Mouse (Mus musculus) lung, embryonic 14.5 days (tissue): ENCODE measurements at regions not wholly inside any gene's neighbourhood (a gene's known extent, or its start where the extent isn't known, plus 50 kb on each side); places are given as distances from the start of the nearest gene placed in this dataset.

Source experiments
- ATAC-seq: fragments of 200-750 bp; cut with Nextera tagmentation; 2 replicates; pipeline ENCODE4 v1.8.0; 2017; ENCODE audit warnings: mild to moderate bottlenecking, moderate TSS enrichment, moderate library complexity; ENCODE audit not compliant: insufficient read depth
- DNase-seq: peaks from one replicate; pipeline ENCODE4 v3.0.0-alpha.2; 2015
- H3K27ac ChIP-seq: fragments of 300-500 bp; sonication (generic); 2 replicates; pipeline ENCODE4 v1.5.1; 2014; ENCODE audit warnings: low read depth, mild to moderate bottlenecking, moderate library complexity
- H3K27me3 ChIP-seq: fragments of 300-500 bp; sonication (generic); 2 replicates; pipeline ENCODE4 v1.6.1; 2014; ENCODE audit warnings: low read length, control low read depth; ENCODE audit not compliant: insufficient read depth
- H3K36me3 ChIP-seq: fragments of 300-500 bp; sonication (generic); 2 replicates; pipeline ENCODE4 v1.6.1; 2014; ENCODE audit warnings: control low read depth; ENCODE audit not compliant: insufficient read depth
- H3K4me1 ChIP-seq: fragments of 300-500 bp; sonication (generic); 2 replicates; pipeline ENCODE4 v1.6.1; 2014; ENCODE audit warnings: antibody characterized with exemption, control low read depth; ENCODE audit not compliant: insufficient read depth
- H3K4me2 ChIP-seq: fragments of 300-500 bp; sonication (generic); 2 replicates; pipeline ENCODE4 v1.6.1; 2014; ENCODE audit warnings: mild to moderate bottlenecking
- H3K4me3 ChIP-seq: fragments of 300-500 bp; sonication (generic); 2 replicates; pipeline ENCODE4 v1.5.1; 2014; ENCODE audit warnings: low read depth, low read length
- H3K9ac ChIP-seq: fragments of 300-500 bp; sonication (generic); 2 replicates; pipeline ENCODE4 v1.6.1; 2014
- H3K9me3 ChIP-seq: fragments of 300-500 bp; sonication (generic); 2 replicates; pipeline ENCODE4 v1.6.1; 2016; ENCODE audit warnings: low read depth, low read length, control low read depth
- CTCF ChIP-seq: IDR thresholded peaks from 2 replicates; pipeline ENCODE4 v1.5.1; 2016; ENCODE audit warnings: antibody characterized with exemption, low read depth
- WGBS: fragments of 180-500 bp; shearing (Covaris S2); extraction: QIAGEN DNeasy Blood & Tissue Kit; methylation state at CpG from one replicate; pipeline ENCODE4 v1.1.7; 2014; 5-methylcytosine and 5-hydroxymethylcytosine counted together

- Histone ChIP-seq H3K9ac (no peak overlapping the region), H3K9me3 (no peaks in the 10 kb centered on the region), H3K36me3 (no peaks in the 10 kb centered on the region), H3K27me3 (no peaks in the 10 kb centered on the region), H3K4me3 (no peak overlapping the region), H3K27ac (no peak overlapping the region), H3K4me1 (no peaks in the 10 kb centered on the region), H3K4me2 (no peak overlapping the region)
- ATAC-seq (no peak), DNase-seq (no peak)
- WGBS, result 82% methylated on average over 8 of the region's 8 CpGs
- no peak for TF ChIP-seq CTCF
Observed at GRCm38 (mm10) chr9:62613806-62614205, 63.8 kb upstream of the Itga11 start.

DNA sequence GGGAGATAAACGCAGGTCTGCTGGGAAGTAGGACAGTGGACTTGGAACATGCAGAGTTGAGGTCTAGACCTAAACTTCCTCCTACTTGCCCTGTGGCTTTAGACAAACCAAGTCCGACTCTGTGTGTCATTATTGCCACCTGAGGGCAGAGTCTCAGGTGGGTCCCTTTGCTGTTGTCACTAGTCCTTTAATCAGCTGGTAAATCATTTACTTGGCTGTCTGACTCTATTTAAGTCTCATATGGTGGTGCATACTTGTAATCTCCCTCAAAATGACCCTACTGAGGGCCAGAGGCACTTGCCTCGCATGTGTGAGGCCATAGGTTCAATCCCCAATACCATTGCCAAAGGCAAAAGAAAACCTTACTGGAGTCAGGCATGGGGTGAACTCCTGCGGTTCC lies 62.7 kb upstream of the Itga11 start:
- WGBS, result 76% methylated on average over 4 of the region's 4 CpGs
- DNase-seq, result no peak
- H3K9ac ChIP-seq, result no peak overlapping the region
- H3K4me1 ChIP-seq, result no peaks in the 10 kb centered on the region
- H3K36me3 ChIP-seq, result no peaks in the 10 kb centered on the region
- ATAC-seq, result no peak
- no peaks in the 10 kb centered on the region for H3K27me3 ChIP-seq
- no peaks in the 10 kb centered on the region for H3K9me3 ChIP-seq
- H3K4me2 ChIP-seq, result no peak overlapping the region
- no peak overlapping the region for H3K4me3 ChIP-seq
- H3K27ac ChIP-seq, result no peak overlapping the region
- TF ChIP-seq CTCF, result no peak

- Histone ChIP-seq H3K4me1 (no peaks in the 10 kb centered on the region), H3K27ac (no peak overlapping the region), H3K4me2 (no peak overlapping the region), H3K9ac (no peak overlapping the region), H3K36me3 (no peaks in the 10 kb centered on the region), H3K4me3 (no peak overlapping the region), H3K27me3 (no peaks in the 10 kb centered on the region), H3K9me3 (no peaks in the 10 kb centered on the region)
- no peak for ATAC-seq
- no peak for TF ChIP-seq CTCF
- no peak for DNase-seq
- WGBS, result 63% methylated on average over 1 of the region's 1 CpGs
Observed at GRCm38 (mm10) chr9:62615799-62616198, 61.8 kb upstream of the Itga11 start.

DNA sequence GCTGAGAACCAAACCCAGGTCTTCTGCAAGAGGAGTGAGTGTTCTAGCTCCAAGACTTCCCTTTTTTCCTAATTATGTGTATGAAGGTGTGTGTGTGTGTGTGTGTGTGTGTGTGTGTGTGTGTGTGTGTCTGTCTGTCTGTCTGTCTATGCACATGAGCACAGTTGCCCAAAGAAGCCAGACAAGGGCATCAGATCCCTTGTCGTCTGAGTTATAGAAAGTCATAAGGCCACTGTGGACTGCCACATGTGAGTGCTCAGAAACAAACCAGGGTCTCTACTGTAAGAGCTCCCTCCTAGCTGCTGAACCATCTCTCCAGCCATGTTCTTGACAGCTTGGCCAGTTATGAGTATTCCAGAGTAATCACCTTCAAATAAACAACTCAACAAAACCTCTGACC lies 58.6 kb upstream of the Itga11 start:
- no peak overlapping the region for H3K4me3 ChIP-seq
- TF ChIP-seq CTCF, result no peak
- no peak overlapping the region for H3K9ac ChIP-seq
- no peak overlapping the region for H3K4me2 ChIP-seq
- WGBS, result 90% methylated on average over 1 of the region's 1 CpGs
- no peaks in the 10 kb centered on the region for H3K9me3 ChIP-seq
- H3K36me3 ChIP-seq, result no peaks in the 10 kb centered on the region
- ATAC-seq (no peak), DNase-seq (no peak)
- no peaks in the 10 kb centered on the region for H3K4me1 ChIP-seq
- no peaks in the 10 kb centered on the region for H3K27me3 ChIP-seq
- no peak overlapping the region for H3K27ac ChIP-seq

DNA sequence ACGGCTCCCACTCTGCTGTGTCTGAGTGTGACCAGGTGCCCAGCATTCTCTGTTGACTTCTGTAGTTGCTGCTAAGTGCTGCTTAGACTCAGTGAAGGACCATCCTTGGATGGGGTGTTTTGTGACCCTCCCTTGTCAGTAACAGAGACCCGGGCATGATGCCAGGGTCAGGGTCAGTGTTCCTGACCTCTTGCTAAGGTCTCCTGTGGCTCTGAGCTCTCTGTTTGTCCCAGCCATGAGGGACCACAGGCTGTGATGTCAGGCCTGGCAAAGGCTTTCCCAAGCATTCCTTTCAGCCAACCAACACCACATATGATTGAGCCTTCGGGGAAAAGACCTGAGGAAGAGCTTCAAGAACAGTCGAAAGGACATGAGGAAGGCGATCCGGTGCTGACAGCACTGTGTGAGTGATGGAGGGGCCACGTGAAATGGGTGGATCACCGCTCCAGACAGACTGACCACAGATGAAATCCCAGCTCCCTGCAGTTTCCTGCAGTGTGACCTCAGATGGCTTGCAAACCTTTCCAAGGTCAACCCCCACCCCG lies 56.7 kb upstream of the Itga11 start:
- H3K4me1 ChIP-seq, result no peaks in the 10 kb centered on the region
- no peaks in the 10 kb centered on the region for H3K27me3 ChIP-seq
- no peak for DNase-seq
- ATAC-seq, result no peak
- H3K36me3 ChIP-seq, result no peaks in the 10 kb centered on the region
- 65% methylated on average over 9 of the region's 9 CpGs for whole genome bisulfite sequencing
- H3K4me2 ChIP-seq, result no peak overlapping the region
- no peak for TF ChIP-seq CTCF
- H3K9ac ChIP-seq, result no peak overlapping the region
- no peak overlapping the region for H3K4me3 ChIP-seq
- H3K9me3 ChIP-seq, result no peaks in the 10 kb centered on the region
- H3K27ac ChIP-seq, result no peak overlapping the region

DNA sequence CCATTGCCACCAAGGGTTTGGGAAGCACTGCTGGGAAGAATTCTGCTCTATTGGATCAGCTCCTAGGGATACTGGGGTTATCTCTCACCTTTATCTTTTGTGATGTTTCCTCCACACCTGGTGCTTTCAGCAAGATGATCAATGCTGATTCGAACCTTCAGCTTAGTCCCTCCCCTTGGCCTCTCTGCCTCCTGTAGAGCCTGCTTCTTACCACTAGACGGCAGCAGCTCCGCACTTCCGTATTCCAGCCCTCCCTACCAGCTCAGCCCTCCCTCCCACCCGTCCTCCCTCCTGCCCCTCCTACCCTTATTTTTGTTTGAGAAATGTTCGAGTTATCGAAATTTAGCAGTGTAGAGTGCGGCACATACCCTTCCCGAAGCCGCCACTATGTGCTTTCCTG lies 55.5 kb upstream of the Itga11 start:
- Histone ChIP-seq H3K4me1 (no peaks in the 10 kb centered on the region), H3K27ac (no peak overlapping the region), H3K9me3 (no peaks in the 10 kb centered on the region), H3K4me3 (no peak overlapping the region), H3K36me3 (no peaks in the 10 kb centered on the region), H3K27me3 (no peaks in the 10 kb centered on the region), H3K9ac (no peak overlapping the region), H3K4me2 (no peak overlapping the region)
- ATAC-seq (no peak), DNase-seq (peak; percentile 28)
- 55% methylated on average over 10 of the region's 10 CpGs for WGBS
- peak; percentile 60 for TF ChIP-seq CTCF

- Histone ChIP-seq H3K9ac (no peak overlapping the region), H3K4me2 (no peak overlapping the region), H3K27ac (no peak overlapping the region), H3K4me1 (no peaks in the 10 kb centered on the region), H3K36me3 (no peaks in the 10 kb centered on the region), H3K4me3 (no peak overlapping the region), H3K27me3 (no peaks in the 10 kb centered on the region), H3K9me3 (no peaks in the 10 kb centered on the region)
- 71% methylated on average over 8 of the region's 8 CpGs for WGBS
- no peak for TF ChIP-seq CTCF
- ATAC-seq, result no peak
- DNase-seq, result no peak
Observed at GRCm38 (mm10) chr9:62624562-62625044, 53.0 kb upstream of the Itga11 start.
